Mouse (Mus musculus) stomach, postnatal 0 days (tissue): ENCODE measurements around the gene Gm42372.

Experiments
- CTCF ChIP-seq: IDR thresholded peaks from 2 replicates; pipeline ENCODE4 v1.5.1; 2016; ENCODE audit warnings: antibody characterized with exemption, low read depth, mild to moderate bottlenecking, moderate library complexity
- EP300 ChIP-seq: optimal IDR thresholded peaks from 2 replicates; pipeline ENCODE3; 2016; ENCODE audit warnings: antibody characterized with exemption

DNA sequence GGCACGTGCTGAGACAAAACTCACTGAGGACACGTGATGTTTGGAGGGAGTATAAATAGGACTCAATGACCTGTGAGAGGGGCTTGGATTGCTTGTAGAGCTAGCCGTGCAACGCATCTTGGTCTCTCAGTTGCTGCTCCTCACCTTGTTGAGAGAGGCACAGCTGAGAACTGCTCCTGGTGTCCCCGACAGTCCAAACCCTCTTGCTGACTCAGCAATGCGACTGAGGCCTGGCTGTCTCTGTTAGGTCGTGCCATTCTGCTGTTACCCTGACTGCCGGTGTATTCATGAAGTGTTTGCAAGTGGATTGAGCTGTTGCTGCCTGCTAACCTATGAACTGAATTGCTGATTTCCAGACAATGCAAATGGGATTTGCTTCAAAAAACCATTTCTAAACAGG is 6.6 kb upstream of the Gm42372 start:
- TF ChIP-seq CTCF (no peak), EP300 (no peak)
